Mouse (Mus musculus) bone marrow, adult 2 months (tissue): Measurements from ENCODE around the gene Nudt14.
A peak's percentile ranks its signal among the peaks of the same experiment; 100 is the strongest.

ENCODE experiments used
- CTCF ChIP-seq: fragments of 200-500 bp; IDR thresholded peaks from 2 replicates; pipeline ENCODE4 v1.5.1; 2011; ENCODE audit warnings: low read length, control low read depth; ENCODE audit not compliant: control insufficient read depth, insufficient read depth
- POLR2A ChIP-seq: fragments of 200-500 bp; IDR thresholded peaks from 2 replicates; pipeline ENCODE4 v1.6.1; 2011; ENCODE audit warnings: low read depth, mild to moderate bottlenecking, control low read depth, low read length, borderline replicate concordance; ENCODE audit not compliant: control insufficient read depth

DNA sequence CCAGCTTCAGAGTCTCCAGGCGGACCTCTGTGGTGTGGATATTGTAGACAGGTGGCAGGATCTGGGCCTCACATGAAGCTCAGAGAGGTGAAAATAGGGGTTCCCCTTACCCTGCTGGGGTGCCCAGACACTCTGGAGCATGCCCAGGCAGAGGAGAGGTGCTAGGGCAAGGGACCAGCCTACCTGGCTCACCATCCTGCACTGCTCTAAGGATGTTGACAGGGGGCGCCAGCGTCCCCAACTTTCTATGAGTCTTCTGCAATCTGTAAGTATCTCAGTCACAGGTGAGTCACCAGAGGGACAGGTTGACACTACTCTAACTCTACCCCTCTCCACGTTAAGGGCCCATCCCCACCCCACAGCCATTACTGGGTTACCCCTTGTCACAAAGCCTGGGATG, 5.4 kb upstream of the Nudt14 start:
- peak; percentile 41; the same call in 1 of the 2 replicates for TF ChIP-seq CTCF
- no peak for TF ChIP-seq POLR2A
